Mouse (Mus musculus): ENCODE data around the gene Gm3285. TPM values are rescaled to one million over a fixed set of nuclear protein-coding genes. Genes with fewer than 3 reads are reported as not detected.

The Gm3285 gene
- polyA plus RNA-seq, 1 experiment from 2014 or later: not detected

DNA sequence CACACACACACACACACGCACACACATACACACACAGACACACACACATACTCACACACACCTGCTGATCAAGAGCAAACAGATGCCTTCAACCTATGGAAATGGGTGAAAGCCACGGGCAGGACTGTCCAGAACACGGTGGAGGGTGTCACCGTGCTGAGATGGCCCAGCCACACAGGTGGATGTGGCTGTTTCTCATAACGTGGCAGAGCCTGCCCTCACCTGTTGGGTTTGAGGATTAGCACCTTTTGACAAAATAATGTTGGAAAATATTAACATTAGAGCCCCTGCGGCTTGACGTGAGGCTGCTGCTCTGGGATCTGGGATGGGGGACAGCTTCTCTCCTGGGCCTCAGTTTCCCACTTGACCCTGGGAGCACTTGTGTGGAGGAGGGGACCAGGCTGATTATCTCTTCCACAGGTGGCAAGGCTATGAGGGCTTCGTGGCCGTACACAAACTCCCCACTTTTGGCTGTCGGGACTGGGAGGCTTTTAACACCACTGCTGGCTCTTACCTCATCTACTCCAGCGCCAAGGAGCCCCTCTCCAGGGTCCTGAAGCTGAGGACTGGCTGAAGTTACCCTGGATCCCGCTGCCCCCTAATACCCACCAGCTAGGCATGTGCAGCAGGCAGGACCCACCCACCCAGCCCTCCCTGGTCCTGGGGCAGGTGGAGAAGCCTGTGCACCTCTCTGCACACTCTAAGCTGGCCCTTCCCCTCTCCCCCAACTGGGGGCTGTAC lies 24.4 kb downstream of the Gm3285 start:
- Histone ChIP-seq H3K4me2 (replicated peaks; ENCODE audit: low read depth) (no peak overlapping the region), H3K4me3 (ENCODE audit: low read depth, low read length) (no peak overlapping the region), H3K9ac (ENCODE audit: low read depth, low read length) (no peak overlapping the region), H3K27me3 (replicated peaks; ENCODE audit: control insufficient read depth, insufficient read depth, low read length) (no peaks in the 10 kb centered on the region), H3K36me3 (ENCODE audit: control insufficient read depth, insufficient read depth) (no peaks in the 10 kb centered on the region), H3K9me3 (ENCODE audit: control insufficient read depth) (no peaks in the 10 kb centered on the region), H3K4me1 (replicated peaks; ENCODE audit: control insufficient read depth, insufficient read depth, low read length) (no peaks in the 10 kb centered on the region), H3K27ac (ENCODE audit: low read depth, low read length) (no peak overlapping the region)
- no peak for ATAC-seq
- WGBS: 41% methylated on average over 12 of the region's 12 CpGs
- peak; percentile 48 for TF ChIP-seq CTCF (IDR thresholded peaks at IDR 0.05; ENCODE audit: low read depth)

DNA sequence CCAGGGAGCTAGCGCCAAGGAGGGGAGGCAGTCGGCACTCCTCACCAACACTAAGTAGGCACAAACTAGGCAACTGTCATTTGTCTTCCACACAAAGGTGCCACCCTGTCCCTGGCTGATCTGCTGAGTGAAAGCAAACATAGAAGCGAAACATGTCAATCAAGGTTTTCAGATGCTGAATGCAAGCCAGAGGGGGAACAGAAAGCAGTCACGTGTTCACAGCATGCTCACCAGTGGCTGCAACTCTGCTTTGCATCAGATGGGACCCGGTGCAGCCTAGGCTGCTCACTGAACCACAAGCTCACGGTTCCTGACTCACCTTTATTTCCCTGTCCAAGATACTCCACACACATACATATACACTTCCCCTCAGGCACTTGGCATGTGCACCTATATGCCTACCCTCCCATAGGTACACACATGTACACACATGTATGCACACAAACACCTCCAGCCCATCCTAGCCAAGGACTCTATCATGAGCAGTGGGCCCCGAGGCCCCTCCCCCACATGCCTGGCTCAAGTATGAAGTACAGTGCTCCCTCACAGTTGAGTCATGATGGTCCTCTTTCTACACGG lies 29.3 kb downstream of the Gm3285 start:
- ATAC-seq: no peak
- H3K36me3 ChIP-seq (ENCODE audit: control insufficient read depth, insufficient read depth): no peaks in the 10 kb centered on the region
- no peak overlapping the region for H3K4me3 ChIP-seq (ENCODE audit: low read depth, low read length)
- no peaks in the 10 kb centered on the region for H3K9me3 ChIP-seq (ENCODE audit: control insufficient read depth)
- 89% methylated on average over 8 of the region's 8 CpGs for WGBS
- H3K9ac ChIP-seq (ENCODE audit: low read depth, low read length): no peak overlapping the region
- H3K4me2 ChIP-seq (replicated peaks; ENCODE audit: low read depth): no peak overlapping the region
- no peak overlapping the region for H3K27ac ChIP-seq (ENCODE audit: low read depth, low read length)
- H3K27me3 ChIP-seq (replicated peaks; ENCODE audit: control insufficient read depth, insufficient read depth, low read length): no peaks in the 10 kb centered on the region
- H3K4me1 ChIP-seq (replicated peaks; ENCODE audit: control insufficient read depth, insufficient read depth, low read length): no peaks in the 10 kb centered on the region
- no peak for TF ChIP-seq CTCF (IDR thresholded peaks at IDR 0.05; ENCODE audit: low read depth)

DNA sequence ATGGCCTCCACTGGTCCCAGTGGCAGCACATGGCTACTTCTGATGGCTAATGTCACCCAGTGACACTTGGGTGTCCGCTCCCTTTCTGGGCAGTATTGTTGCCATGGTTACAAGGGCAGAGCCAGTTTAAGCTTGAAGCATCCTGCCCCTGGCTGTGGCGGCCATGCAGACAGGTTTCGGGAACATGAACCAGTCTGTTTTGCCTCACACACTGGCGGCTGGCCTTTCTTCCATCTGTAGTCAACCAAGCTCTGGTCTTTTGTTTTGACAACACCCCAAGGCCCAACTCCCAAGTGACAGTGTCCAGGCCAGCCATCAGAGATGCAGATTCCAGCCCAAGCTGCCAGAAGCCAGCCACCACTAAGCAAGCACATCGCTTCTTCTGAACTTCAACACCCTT lies 33.8 kb downstream of the Gm3285 start:
- H3K27me3 ChIP-seq (replicated peaks; ENCODE audit: control insufficient read depth, insufficient read depth, low read length): no peaks in the 10 kb centered on the region
- no peaks in the 10 kb centered on the region for H3K4me1 ChIP-seq (replicated peaks; ENCODE audit: control insufficient read depth, insufficient read depth, low read length)
- no peaks in the 10 kb centered on the region for H3K9me3 ChIP-seq (ENCODE audit: control insufficient read depth)
- TF ChIP-seq CTCF (IDR thresholded peaks at IDR 0.05; ENCODE audit: low read depth): no peak
- WGBS: 44% methylated on average over 5 of the region's 5 CpGs
- ATAC-seq: no peak
- H3K27ac ChIP-seq (ENCODE audit: low read depth, low read length): no peak overlapping the region
- no peak overlapping the region for H3K9ac ChIP-seq (ENCODE audit: low read depth, low read length)
- no peak overlapping the region for H3K4me2 ChIP-seq (replicated peaks; ENCODE audit: low read depth)
- H3K4me3 ChIP-seq (ENCODE audit: low read depth, low read length): no peak overlapping the region
- no peaks in the 10 kb centered on the region for H3K36me3 ChIP-seq (ENCODE audit: control insufficient read depth, insufficient read depth)

DNA sequence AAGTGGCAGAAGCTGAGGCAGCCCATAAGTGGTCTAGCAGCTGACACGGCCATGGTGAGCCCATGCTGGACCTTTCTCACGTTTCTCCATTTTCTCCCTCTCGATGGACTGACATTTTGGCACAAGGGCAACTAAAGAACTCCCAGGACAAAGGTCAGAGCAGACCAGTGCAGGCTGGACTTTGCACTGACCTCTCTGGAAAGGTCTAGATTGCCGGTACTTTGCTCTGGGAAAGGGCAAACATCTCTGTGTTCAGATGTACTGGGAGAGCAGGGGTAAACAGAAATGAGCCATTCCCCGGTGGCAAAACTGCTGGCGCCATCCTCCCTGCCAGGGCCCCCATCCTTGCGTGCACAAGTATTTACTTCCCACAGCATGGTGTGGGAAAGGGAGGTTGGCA lies 38.4 kb downstream of the Gm3285 start:
- Histone ChIP-seq H3K27ac (ENCODE audit: low read depth, low read length) (no peak overlapping the region), H3K36me3 (ENCODE audit: control insufficient read depth, insufficient read depth) (no peaks in the 10 kb centered on the region), H3K27me3 (replicated peaks; ENCODE audit: control insufficient read depth, insufficient read depth, low read length) (no peaks in the 10 kb centered on the region), H3K4me1 (replicated peaks; ENCODE audit: control insufficient read depth, insufficient read depth, low read length) (0 out of 2 replicates have a peak, but pooled peaks cover 6% of the 10 kb centered on the region), H3K4me2 (replicated peaks; ENCODE audit: low read depth) (no peak overlapping the region), H3K9ac (ENCODE audit: low read depth, low read length) (no peak overlapping the region), H3K4me3 (ENCODE audit: low read depth, low read length) (no peak overlapping the region), H3K9me3 (ENCODE audit: control insufficient read depth) (no peaks in the 10 kb centered on the region)
- no peak for TF ChIP-seq CTCF (IDR thresholded peaks at IDR 0.05; ENCODE audit: low read depth)
- ATAC-seq: no peak
- 61% methylated on average over 7 of the region's 7 CpGs for WGBS

- H3K4me2 ChIP-seq (replicated peaks; ENCODE audit: low read depth): no peak overlapping the region
- 0 out of 2 replicates have a peak, but pooled peaks cover 6% of the 10 kb centered on the region for H3K4me1 ChIP-seq (replicated peaks; ENCODE audit: control insufficient read depth, insufficient read depth, low read length)
- no peak overlapping the region for H3K9ac ChIP-seq (ENCODE audit: low read depth, low read length)
- no peak overlapping the region for H3K4me3 ChIP-seq (ENCODE audit: low read depth, low read length)
- no peak for ATAC-seq
- no peaks in the 10 kb centered on the region for H3K36me3 ChIP-seq (ENCODE audit: control insufficient read depth, insufficient read depth)
- no peaks in the 10 kb centered on the region for H3K27me3 ChIP-seq (replicated peaks; ENCODE audit: control insufficient read depth, insufficient read depth, low read length)
- H3K9me3 ChIP-seq (ENCODE audit: control insufficient read depth): no peaks in the 10 kb centered on the region
- 88% methylated on average over 27 of the region's 27 CpGs for WGBS
- H3K27ac ChIP-seq (ENCODE audit: low read depth, low read length): no peak overlapping the region
- TF ChIP-seq CTCF (IDR thresholded peaks at IDR 0.05; ENCODE audit: low read depth): no peak
These were observed 39.4 kb downstream of the Gm3285 start for GRCm38 (mm10) chr10:77900903-77901818.

DNA sequence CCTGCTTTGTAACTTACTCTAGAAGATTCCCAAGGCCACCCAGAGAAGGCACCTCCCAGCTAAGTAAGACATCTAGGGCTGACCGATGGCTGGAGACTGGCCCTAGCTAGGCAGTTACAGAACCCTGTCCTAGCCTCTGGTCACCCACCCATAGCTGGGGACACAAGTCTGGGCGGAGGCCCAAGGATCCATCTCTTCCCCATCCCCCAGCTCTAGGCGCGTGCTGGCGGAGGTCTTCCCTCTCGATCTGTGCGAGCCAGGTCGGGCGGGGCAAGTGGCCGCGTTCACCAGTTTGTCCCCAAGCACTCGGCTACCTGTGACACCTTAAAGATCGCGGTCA lies 40.1 kb downstream of the Gm3285 start:
- H3K4me1 ChIP-seq (replicated peaks; ENCODE audit: control insufficient read depth, insufficient read depth, low read length): 0 out of 2 replicates have a peak, but pooled peaks cover 6% of the 10 kb centered on the region
- H3K4me3 ChIP-seq (ENCODE audit: low read depth, low read length): peak overlapping the region; percentile 58
- H3K9me3 ChIP-seq (ENCODE audit: control insufficient read depth): no peaks in the 10 kb centered on the region
- no peak overlapping the region for H3K27ac ChIP-seq (ENCODE audit: low read depth, low read length)
- no peaks in the 10 kb centered on the region for H3K36me3 ChIP-seq (ENCODE audit: control insufficient read depth, insufficient read depth)
- WGBS: 2% methylated on average over 14 of the region's 14 CpGs
- peak overlapping the region; percentile 50; the same call in 1 of the 2 replicates for H3K9ac ChIP-seq (ENCODE audit: low read depth, low read length)
- H3K4me2 ChIP-seq (replicated peaks; ENCODE audit: low read depth): peak overlapping the region; percentile 92
- H3K27me3 ChIP-seq (replicated peaks; ENCODE audit: control insufficient read depth, insufficient read depth, low read length): no peaks in the 10 kb centered on the region
- ATAC-seq: 0 out of 2 replicates have a peak, but pooled peaks have one; percentile 20
- TF ChIP-seq CTCF (IDR thresholded peaks at IDR 0.05; ENCODE audit: low read depth): no peak

Data from intestine, postnatal 0 days (tissue).